Mouse (Mus musculus) hindbrain, embryonic 15.5 days (tissue): Measurements from ENCODE around the gene Zfp365. TPM values are rescaled to one million over a fixed set of nuclear protein-coding genes. Genes with fewer than 3 reads are reported as not detected.

Experiments
- ATAC-seq: fragments of 200-750 bp; cut with Nextera tagmentation; 2 replicates; pipeline ENCODE4 v1.8.0; 2017; ENCODE audit warnings: low read depth, moderate number of reproducible peaks, moderate TSS enrichment; ENCODE audit not compliant: low FRiP score
- H3K27ac ChIP-seq: fragments of 300-500 bp; sonication (generic); replicated peaks from 2 replicates; pipeline ENCODE4 v1.5.1; 2015; ENCODE audit warnings: mild to moderate bottlenecking, inconsistent platforms
- H3K27me3 ChIP-seq: fragments of 300-500 bp; sonication (generic); 2 replicates; pipeline ENCODE4 v1.6.1; 2015; ENCODE audit warnings: control low read depth, inconsistent platforms
- H3K36me3 ChIP-seq: fragments of 300-500 bp; sonication (generic); 2 replicates; pipeline ENCODE4 v1.6.1; 2015; ENCODE audit warnings: control low read depth, inconsistent platforms
- H3K4me1 ChIP-seq: fragments of 300-500 bp; sonication (generic); replicated peaks from 2 replicates; pipeline ENCODE4 v1.6.1; 2015; ENCODE audit warnings: control low read depth, inconsistent platforms
- H3K4me2 ChIP-seq: fragments of 300-500 bp; sonication (generic); 2 replicates; pipeline ENCODE4 v1.6.1; 2015; ENCODE audit warnings: moderate library complexity, mild to moderate bottlenecking, inconsistent platforms
- H3K4me3 ChIP-seq: fragments of 300-500 bp; sonication (generic); 2 replicates; pipeline ENCODE4 v1.5.1; 2015; ENCODE audit warnings: mild to moderate bottlenecking, inconsistent platforms
- H3K9ac ChIP-seq: fragments of 300-500 bp; sonication (generic); 2 replicates; pipeline ENCODE4 v1.6.1; 2015; ENCODE audit warnings: inconsistent platforms
- H3K9me3 ChIP-seq: fragments of 300-500 bp; sonication (generic); 2 replicates; pipeline ENCODE4 v1.6.1; 2016; ENCODE audit warnings: control low read depth, inconsistent platforms
- WGBS: fragments of 180-500 bp; shearing (Covaris S2); methylation state at CpG from one replicate; pipeline ENCODE4 v1.1.7; 2015; 5-methylcytosine and 5-hydroxymethylcytosine counted together
- polyA plus RNA-seq: library from polyadenylated mRNA; unstranded; fragments of >200 nt; fragmentation: Nextera tagmentation; extraction: Ambion mirVana; gene quantifications from 2 replicates; pipeline ENCODE4 v1.2.1, GENCODE M21; 2015

Gene Zfp365
- polyA plus RNA-seq, 1 experiment from 2014 or later = 6.1 TPM

GRCm38 (mm10) chr10:67865063-67865462, 47.4 kb downstream of the Zfp365 start:
- no peaks in the 10 kb centered on the region for H3K9me3 ChIP-seq
- no peak overlapping the region for H3K4me3 ChIP-seq
- H3K4me1 ChIP-seq = no peaks in the 10 kb centered on the region
- no peak for ATAC-seq
- WGBS = 82% methylated on average over 3 of the region's 3 CpGs
- H3K27ac ChIP-seq = no peak overlapping the region
- H3K9ac ChIP-seq = no peak overlapping the region
- H3K36me3 ChIP-seq = no peaks in the 10 kb centered on the region
- no peaks in the 10 kb centered on the region for H3K27me3 ChIP-seq
- no peak overlapping the region for H3K4me2 ChIP-seq

DNA sequence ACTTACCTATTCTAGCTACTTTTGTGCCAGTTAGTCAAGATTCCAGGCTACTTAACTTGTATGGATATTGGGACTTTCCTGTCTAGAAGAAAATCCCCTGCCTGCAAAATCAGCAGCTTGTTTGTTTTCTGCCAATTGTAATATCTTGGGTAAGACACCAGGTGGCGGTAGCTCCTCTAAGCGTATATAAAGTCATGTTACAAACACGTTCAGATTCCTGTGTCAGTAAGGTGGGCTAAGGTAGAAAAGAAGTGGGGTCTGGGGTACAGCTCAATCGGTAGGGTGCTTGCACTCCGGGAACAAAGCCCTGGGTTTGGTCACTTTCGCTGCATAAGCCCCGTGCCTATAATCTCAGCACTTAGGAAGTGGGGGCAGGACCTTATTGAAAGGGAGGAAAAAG, 50.1 kb downstream of the Zfp365 start:
- WGBS = 23% methylated on average over 7 of the region's 7 CpGs
- Histone ChIP-seq H3K9ac (no peak overlapping the region), H3K36me3 (no peaks in the 10 kb centered on the region), H3K4me3 (no peak overlapping the region), H3K9me3 (no peaks in the 10 kb centered on the region), H3K27me3 (no peaks in the 10 kb centered on the region), H3K4me2 (no peak overlapping the region), H3K27ac (no peak overlapping the region), H3K4me1 (no peaks in the 10 kb centered on the region)
- ATAC-seq = no peak

- Histone ChIP-seq H3K4me1 (no peaks in the 10 kb centered on the region), H3K27ac (no peak overlapping the region), H3K36me3 (no peaks in the 10 kb centered on the region), H3K4me3 (no peak overlapping the region), H3K4me2 (no peak overlapping the region), H3K9ac (no peak overlapping the region), H3K9me3 (no peaks in the 10 kb centered on the region), H3K27me3 (no peaks in the 10 kb centered on the region)
- peak; percentile 77; the same call in 1 of the 2 replicates for ATAC-seq
- 15% methylated on average over 8 of the region's 8 CpGs for WGBS
Measured at GRCm38 (mm10) chr10:67858878-67859277, 53.6 kb downstream of the Zfp365 start.

DNA sequence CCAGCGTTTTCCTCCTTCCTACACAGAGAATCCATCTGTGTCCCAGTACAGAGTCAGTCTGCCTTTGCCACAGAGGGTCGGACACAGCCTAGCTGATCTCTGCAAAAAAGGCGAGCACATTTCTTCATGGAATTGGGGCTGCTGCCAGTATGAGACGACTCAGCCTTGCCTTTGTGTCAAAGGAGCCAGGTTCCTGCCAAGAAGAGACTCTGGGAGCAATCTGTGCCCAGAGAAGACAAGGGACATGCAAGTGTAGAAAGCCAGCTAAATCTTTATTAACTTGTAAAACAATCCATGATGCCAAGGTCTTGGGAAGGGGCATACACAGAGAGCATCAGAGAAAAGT, 54.9 kb downstream of the Zfp365 start:
- H3K4me3 ChIP-seq = no peak overlapping the region
- H3K27ac ChIP-seq = no peak overlapping the region
- WGBS = 63% methylated on average over 4 of the region's 4 CpGs

GRCm38 (mm10) chr10:67856791-67857560, 55.5 kb downstream of the Zfp365 start:
- Histone ChIP-seq H3K36me3 (no peaks in the 10 kb centered on the region), H3K9ac (no peak overlapping the region), H3K4me2 (no peak overlapping the region), H3K27me3 (no peaks in the 10 kb centered on the region), H3K4me3 (no peak overlapping the region), H3K27ac (no peak overlapping the region), H3K9me3 (no peaks in the 10 kb centered on the region), H3K4me1 (no peaks in the 10 kb centered on the region)
- no peak for ATAC-seq
- 94% methylated on average over 14 of the region's 14 CpGs for WGBS

More for the DNA sequence above, 54.9 kb downstream of the Zfp365 start:
- Histone ChIP-seq H3K4me1 (no peaks in the 10 kb centered on the region), H3K9ac (no peak overlapping the region), H3K36me3 (no peaks in the 10 kb centered on the region), H3K4me2 (no peak overlapping the region), H3K9me3 (no peaks in the 10 kb centered on the region), H3K27me3 (no peaks in the 10 kb centered on the region)
- no peak for ATAC-seq

DNA sequence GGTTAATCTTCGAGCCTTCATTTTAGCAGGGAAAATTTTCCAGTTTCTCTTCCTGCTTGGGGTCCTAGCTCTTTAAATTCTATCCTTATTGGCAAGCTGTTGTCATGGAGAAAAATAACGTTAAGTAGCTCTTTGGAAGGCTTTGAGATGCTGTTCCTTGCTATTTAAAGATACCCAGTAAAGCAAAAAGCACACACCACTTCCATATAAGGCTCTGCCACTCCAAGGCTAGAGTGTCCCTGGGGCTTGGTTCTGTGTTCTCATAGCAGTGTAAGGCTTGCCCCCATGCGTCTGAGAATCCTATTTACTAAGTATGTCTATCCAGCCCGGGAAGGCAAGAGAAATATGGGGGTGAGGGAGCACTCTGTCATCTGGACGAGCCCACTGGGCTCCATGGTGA, 56.7 kb downstream of the Zfp365 start:
- no peak overlapping the region for H3K4me2 ChIP-seq
- no peak overlapping the region for H3K27ac ChIP-seq
- no peaks in the 10 kb centered on the region for H3K36me3 ChIP-seq
- ATAC-seq = no peak
- H3K9ac ChIP-seq = no peak overlapping the region
- H3K27me3 ChIP-seq = no peaks in the 10 kb centered on the region
- H3K4me3 ChIP-seq = no peak overlapping the region
- no peaks in the 10 kb centered on the region for H3K4me1 ChIP-seq
- H3K9me3 ChIP-seq = no peaks in the 10 kb centered on the region
- 67% methylated on average over 5 of the region's 5 CpGs for WGBS

- Histone ChIP-seq H3K27ac (no peak overlapping the region), H3K9ac (no peak overlapping the region), H3K9me3 (no peaks in the 10 kb centered on the region), H3K4me2 (no peak overlapping the region), H3K36me3 (no peaks in the 10 kb centered on the region), H3K4me3 (no peak overlapping the region), H3K4me1 (no peaks in the 10 kb centered on the region), H3K27me3 (no peaks in the 10 kb centered on the region)
- 77% methylated on average over 6 of the region's 6 CpGs for WGBS
- no peak for ATAC-seq
Measured at GRCm38 (mm10) chr10:67852411-67852810, 60.1 kb downstream of the Zfp365 start.

GRCm38 (mm10) chr10:67851079-67851478, 61.4 kb downstream of the Zfp365 start:
- Histone ChIP-seq H3K4me1 (no peaks in the 10 kb centered on the region), H3K27ac (no peak overlapping the region), H3K4me3 (no peak overlapping the region), H3K4me2 (no peak overlapping the region), H3K27me3 (no peaks in the 10 kb centered on the region), H3K9me3 (no peaks in the 10 kb centered on the region), H3K36me3 (no peaks in the 10 kb centered on the region), H3K9ac (no peak overlapping the region)
- 42% methylated on average over 6 of the region's 6 CpGs for WGBS
- ATAC-seq = no peak

DNA sequence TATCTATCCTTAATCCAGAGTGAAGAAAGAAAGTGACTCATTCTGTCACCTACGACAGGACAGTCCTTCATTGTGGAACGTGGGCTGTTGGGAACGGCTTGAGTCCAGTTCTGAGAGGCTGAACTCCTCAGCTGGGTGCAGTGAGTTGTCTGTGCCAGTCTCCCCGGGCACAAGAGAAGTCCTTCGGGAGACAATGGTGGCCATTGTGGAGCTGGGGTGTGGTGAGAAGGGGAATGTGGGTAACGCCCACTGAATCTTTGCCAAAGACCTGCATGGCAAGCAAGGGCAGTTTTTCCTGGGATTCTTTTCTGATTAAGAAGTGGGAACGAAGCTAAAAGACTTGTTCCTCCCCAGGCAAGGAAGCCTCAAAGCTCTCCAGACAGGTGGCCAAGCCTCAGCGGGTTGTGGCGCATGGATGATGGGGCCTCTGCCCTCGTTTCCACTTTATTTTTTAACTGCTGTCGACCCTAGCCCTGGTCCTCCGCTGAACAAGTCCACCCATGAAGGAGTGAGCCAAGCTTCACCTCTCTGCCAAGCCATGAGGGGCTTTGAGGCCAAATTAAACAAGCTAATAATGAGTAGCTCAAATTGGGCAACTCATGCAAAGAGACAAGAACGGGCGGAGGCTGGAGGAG, 66.3 kb downstream of the Zfp365 start:
- H3K27me3 ChIP-seq = no peaks in the 10 kb centered on the region
- no peak for ATAC-seq
- no peaks in the 10 kb centered on the region for H3K9me3 ChIP-seq
- 72% methylated on average over 14 of the region's 14 CpGs for WGBS
- no peak overlapping the region for H3K4me3 ChIP-seq
- no peak overlapping the region for H3K9ac ChIP-seq
- no peaks in the 10 kb centered on the region for H3K4me1 ChIP-seq
- no peaks in the 10 kb centered on the region for H3K36me3 ChIP-seq
- H3K27ac ChIP-seq = no peak overlapping the region
- H3K4me2 ChIP-seq = no peak overlapping the region

- ATAC-seq = no peak
Measured at GRCm38 (mm10) chr10:67841596-67841995, 70.9 kb downstream of the Zfp365 start.

DNA sequence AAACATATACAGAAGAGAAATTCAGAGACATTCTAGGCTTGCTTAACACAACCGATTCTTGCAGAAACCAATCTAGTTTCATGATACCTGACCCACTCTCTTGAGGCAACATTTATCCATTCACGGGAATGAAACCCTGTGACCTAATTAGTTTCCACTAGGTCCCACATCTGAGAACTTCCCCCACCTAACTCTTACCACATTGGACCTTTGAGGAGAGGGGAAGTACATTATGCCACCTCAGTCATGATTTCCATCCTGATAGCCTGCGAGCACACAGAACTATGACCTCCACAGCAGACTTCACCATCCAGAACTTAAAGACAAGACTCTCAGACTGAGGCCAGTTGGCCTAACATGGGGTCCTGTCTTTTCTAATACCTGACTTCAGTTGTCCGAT, 71.7 kb downstream of the Zfp365 start:
- no peak overlapping the region for H3K4me3 ChIP-seq
- no peaks in the 10 kb centered on the region for H3K27me3 ChIP-seq
- no peaks in the 10 kb centered on the region for H3K36me3 ChIP-seq
- H3K9ac ChIP-seq = no peak overlapping the region
- ATAC-seq = no peak
- H3K9me3 ChIP-seq = no peaks in the 10 kb centered on the region
- 89% methylated on average over 4 of the region's 4 CpGs for WGBS
- H3K4me2 ChIP-seq = no peak overlapping the region
- H3K27ac ChIP-seq = no peak overlapping the region
- H3K4me1 ChIP-seq = no peaks in the 10 kb centered on the region

More at GRCm38 (mm10) chr10:67841596-67841995, 70.9 kb downstream of the Zfp365 start:
- no peaks in the 10 kb centered on the region for H3K27me3 ChIP-seq
- H3K4me2 ChIP-seq = no peak overlapping the region
- WGBS = 77% methylated on average over 10 of the region's 10 CpGs
- no peaks in the 10 kb centered on the region for H3K36me3 ChIP-seq
- no peak overlapping the region for H3K9ac ChIP-seq
- no peak overlapping the region for H3K4me3 ChIP-seq
- H3K27ac ChIP-seq = no peak overlapping the region
- no peaks in the 10 kb centered on the region for H3K4me1 ChIP-seq
- H3K9me3 ChIP-seq = no peaks in the 10 kb centered on the region

- no peaks in the 10 kb centered on the region for H3K4me1 ChIP-seq
- no peak for ATAC-seq
- no peak overlapping the region for H3K4me3 ChIP-seq
- H3K9me3 ChIP-seq = no peaks in the 10 kb centered on the region
- H3K9ac ChIP-seq = no peak overlapping the region
- H3K4me2 ChIP-seq = no peak overlapping the region
- H3K27me3 ChIP-seq = no peaks in the 10 kb centered on the region
- no peak overlapping the region for H3K27ac ChIP-seq
- 85% methylated on average over 3 of the region's 3 CpGs for WGBS
- no peaks in the 10 kb centered on the region for H3K36me3 ChIP-seq
Measured at GRCm38 (mm10) chr10:67839156-67839555, 73.3 kb downstream of the Zfp365 start.
